Mouse (Mus musculus): ENCODE measurements at regions not wholly inside any gene's neighbourhood (a gene's known extent, or its start where the extent isn't known, plus 50 kb on each side); places are given as distances from the start of the nearest gene placed in this dataset.
A peak's percentile ranks its signal among the peaks of the same experiment; 100 is the strongest.

- Histone ChIP-seq H3K4me3 (ENCODE audit: low read depth, low read length) (no peak overlapping the region), H3K27ac (ENCODE audit: low read depth, low read length) (no peak overlapping the region), H3K9me3 (ENCODE audit: control insufficient read depth, low read length) (no peaks in the 10 kb centered on the region), H3K9ac (ENCODE audit: low read length) (no peak overlapping the region), H3K4me2 (ENCODE audit: low read depth, low read length, severe bottlenecking) (no peak overlapping the region), H3K36me3 (ENCODE audit: control insufficient read depth, insufficient read depth, low read length) (no peaks in the 10 kb centered on the region), H3K4me1 (replicated peaks; ENCODE audit: control insufficient read depth, insufficient read depth, low read length) (no peaks in the 10 kb centered on the region), H3K27me3 (ENCODE audit: control insufficient read depth, insufficient read depth, low read length) (no peaks in the 10 kb centered on the region)
- ATAC-seq (replicated peaks; ENCODE audit: low FRiP score), result no peak
- WGBS, result 83% methylated on average over 4 of the region's 4 CpGs
- no peak for DNase-seq (ENCODE audit: low spot score)
These were observed 296.4 kb downstream of the Gm16223 start for GRCm38 (mm10) chr5:42364116-42364515.

DNA sequence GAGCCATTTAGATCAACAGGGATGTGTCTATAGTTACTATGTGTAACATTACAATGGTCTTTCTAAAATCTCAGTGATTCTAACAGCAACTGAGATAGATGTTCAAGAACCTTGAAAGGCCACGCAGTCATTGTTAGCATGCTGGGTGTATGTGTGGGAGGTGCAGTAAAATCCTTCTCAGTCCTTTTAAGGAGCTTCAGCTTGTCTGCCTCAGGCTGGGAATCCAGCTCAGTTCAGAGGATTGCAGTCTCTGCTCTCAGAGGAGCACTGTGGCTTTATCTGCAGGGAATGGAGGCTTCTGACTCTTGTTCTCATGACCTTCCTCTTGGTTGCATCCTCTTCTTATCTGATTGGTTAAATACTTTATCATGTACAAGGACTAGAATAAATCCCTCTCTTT, 320.2 kb downstream of the Gm16223 start:
- 83% methylated on average over 1 of the region's 1 CpGs for WGBS
- Histone ChIP-seq H3K9me3 (ENCODE audit: control insufficient read depth, low read length) (no peaks in the 10 kb centered on the region), H3K27ac (ENCODE audit: low read depth, low read length) (no peak overlapping the region), H3K9ac (ENCODE audit: low read length) (no peak overlapping the region), H3K4me1 (replicated peaks; ENCODE audit: control insufficient read depth, insufficient read depth, low read length) (no peaks in the 10 kb centered on the region), H3K36me3 (ENCODE audit: control insufficient read depth, insufficient read depth, low read length) (no peaks in the 10 kb centered on the region), H3K4me2 (ENCODE audit: low read depth, low read length, severe bottlenecking) (no peak overlapping the region), H3K4me3 (ENCODE audit: low read depth, low read length) (no peak overlapping the region), H3K27me3 (ENCODE audit: control insufficient read depth, insufficient read depth, low read length) (no peaks in the 10 kb centered on the region)
- DNase-seq (ENCODE audit: low spot score) (no peak), ATAC-seq (replicated peaks; ENCODE audit: low FRiP score) (no peak)

DNA sequence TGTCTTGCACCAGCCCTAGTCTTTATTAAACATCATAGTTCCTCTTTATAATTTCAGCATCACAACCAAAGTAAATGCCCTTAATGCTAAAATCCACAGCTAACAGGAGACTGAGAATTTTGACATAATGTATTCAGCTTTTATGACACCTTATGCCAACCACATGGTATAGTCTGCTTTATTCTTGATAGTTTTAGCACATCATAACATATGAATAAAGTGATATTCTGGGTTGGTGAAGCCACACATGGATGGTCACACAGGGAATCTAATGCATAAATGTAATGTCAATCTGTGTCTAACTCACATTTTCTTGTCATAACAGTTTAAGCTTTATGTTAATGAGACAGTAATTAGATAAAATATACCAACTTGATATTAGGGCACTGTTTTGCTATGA, 328.9 kb downstream of the Gm16223 start:
- Histone ChIP-seq H3K27me3 (ENCODE audit: control insufficient read depth, insufficient read depth, low read length) (no peaks in the 10 kb centered on the region), H3K4me3 (ENCODE audit: low read depth, low read length) (no peak overlapping the region), H3K27ac (ENCODE audit: low read depth, low read length) (no peak overlapping the region), H3K9ac (ENCODE audit: low read length) (no peak overlapping the region), H3K4me1 (replicated peaks; ENCODE audit: control insufficient read depth, insufficient read depth, low read length) (no peaks in the 10 kb centered on the region), H3K36me3 (ENCODE audit: control insufficient read depth, insufficient read depth, low read length) (no peaks in the 10 kb centered on the region), H3K4me2 (ENCODE audit: low read depth, low read length, severe bottlenecking) (no peak overlapping the region), H3K9me3 (ENCODE audit: control insufficient read depth, low read length) (no peaks in the 10 kb centered on the region)
- ATAC-seq (replicated peaks; ENCODE audit: low FRiP score) (no peak), DNase-seq (ENCODE audit: low spot score) (no peak)

GRCm38 (mm10) chr5:42409981-42410380, 342.2 kb downstream of the Gm16223 start:
- no peaks in the 10 kb centered on the region for H3K27me3 ChIP-seq (ENCODE audit: control insufficient read depth, insufficient read depth, low read length)
- no peak for ATAC-seq (replicated peaks; ENCODE audit: low FRiP score)
- no peak for DNase-seq (ENCODE audit: low spot score)

GRCm38 (mm10) chr5:42412296-42412695, 344.5 kb downstream of the Gm16223 start:
- H3K4me1 ChIP-seq (replicated peaks; ENCODE audit: control insufficient read depth, insufficient read depth, low read length), result no peaks in the 10 kb centered on the region

More at GRCm38 (mm10) chr5:42409981-42410380, 342.2 kb downstream of the Gm16223 start:
- H3K36me3 ChIP-seq (ENCODE audit: control insufficient read depth, insufficient read depth, low read length), result no peaks in the 10 kb centered on the region
- H3K4me3 ChIP-seq (ENCODE audit: low read depth, low read length), result no peak overlapping the region
- H3K27ac ChIP-seq (ENCODE audit: low read depth, low read length), result no peak overlapping the region
- H3K4me1 ChIP-seq (replicated peaks; ENCODE audit: control insufficient read depth, insufficient read depth, low read length), result no peaks in the 10 kb centered on the region
- no peak overlapping the region for H3K4me2 ChIP-seq (ENCODE audit: low read depth, low read length, severe bottlenecking)
- no peak overlapping the region for H3K9ac ChIP-seq (ENCODE audit: low read length)
- H3K9me3 ChIP-seq (ENCODE audit: control insufficient read depth, low read length), result no peaks in the 10 kb centered on the region

DNA sequence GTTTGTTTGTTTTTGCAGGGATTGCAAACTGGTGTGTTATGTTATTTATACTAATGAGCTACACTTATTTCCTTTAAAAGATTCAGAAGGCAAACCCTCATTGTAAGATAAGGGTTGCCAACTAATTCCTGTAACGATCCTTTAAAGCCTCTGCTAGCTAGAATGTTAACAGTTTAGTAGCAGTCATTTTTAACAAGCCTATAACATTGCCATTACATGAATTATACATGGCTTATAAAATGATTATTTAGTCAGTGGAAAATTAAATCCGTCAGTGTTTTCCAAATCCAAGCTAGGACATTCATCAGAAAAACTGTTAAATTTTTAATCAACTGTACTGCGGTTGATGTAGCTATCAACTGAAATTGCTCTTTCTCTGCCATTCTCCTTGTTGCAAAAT, 358.1 kb downstream of the Gm16223 start:
- no peak for ATAC-seq (replicated peaks; ENCODE audit: low FRiP score)
- Histone ChIP-seq H3K4me1 (replicated peaks; ENCODE audit: control insufficient read depth, insufficient read depth, low read length) (no peaks in the 10 kb centered on the region), H3K36me3 (ENCODE audit: control insufficient read depth, insufficient read depth, low read length) (no peaks in the 10 kb centered on the region), H3K4me3 (ENCODE audit: low read depth, low read length) (no peak overlapping the region), H3K9me3 (ENCODE audit: control insufficient read depth, low read length) (no peaks in the 10 kb centered on the region), H3K9ac (ENCODE audit: low read length) (no peak overlapping the region), H3K27ac (ENCODE audit: low read depth, low read length) (no peak overlapping the region), H3K4me2 (ENCODE audit: low read depth, low read length, severe bottlenecking) (no peak overlapping the region), H3K27me3 (ENCODE audit: control insufficient read depth, insufficient read depth, low read length) (no peaks in the 10 kb centered on the region)
- 82% methylated on average over 3 of the region's 3 CpGs for WGBS
- DNase-seq (ENCODE audit: low spot score), result no peak

More at GRCm38 (mm10) chr5:42412296-42412695, 344.5 kb downstream of the Gm16223 start:
- ATAC-seq (replicated peaks; ENCODE audit: low FRiP score), result 0 out of 2 replicates have a peak, but pooled peaks have one; percentile 39
- no peak for DNase-seq (ENCODE audit: low spot score)
- H3K9me3 ChIP-seq (ENCODE audit: control insufficient read depth, low read length), result no peaks in the 10 kb centered on the region
- no peaks in the 10 kb centered on the region for H3K36me3 ChIP-seq (ENCODE audit: control insufficient read depth, insufficient read depth, low read length)
- no peak overlapping the region for H3K9ac ChIP-seq (ENCODE audit: low read length)
- H3K4me3 ChIP-seq (ENCODE audit: low read depth, low read length), result no peak overlapping the region
- 29% methylated on average over 1 of the region's 1 CpGs for WGBS
- no peaks in the 10 kb centered on the region for H3K27me3 ChIP-seq (ENCODE audit: control insufficient read depth, insufficient read depth, low read length)
- no peak overlapping the region for H3K27ac ChIP-seq (ENCODE audit: low read depth, low read length)
- H3K4me2 ChIP-seq (ENCODE audit: low read depth, low read length, severe bottlenecking), result no peak overlapping the region

DNA sequence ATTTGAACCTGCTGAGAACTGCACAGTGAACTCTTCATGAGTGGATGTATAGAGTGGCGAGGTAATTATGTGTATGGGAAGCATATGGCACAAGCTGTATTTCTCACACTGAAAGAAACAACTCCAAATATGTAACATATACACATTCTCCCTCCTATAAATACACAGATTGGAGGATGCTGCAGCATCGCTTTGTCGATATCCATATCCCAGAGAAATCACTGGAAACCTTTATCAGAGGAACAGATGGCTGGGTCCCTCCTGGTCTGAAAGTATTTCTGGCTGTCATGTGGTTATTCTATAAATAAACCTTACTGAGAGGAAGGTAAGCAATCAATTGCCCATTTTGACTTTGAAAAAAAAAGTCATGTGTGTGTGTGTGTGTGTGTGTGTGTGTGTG, 365.4 kb downstream of the Gm16223 start:
- no peak overlapping the region for H3K27ac ChIP-seq (ENCODE audit: low read depth, low read length)
- DNase-seq (ENCODE audit: low spot score), result no peak
- no peaks in the 10 kb centered on the region for H3K27me3 ChIP-seq (ENCODE audit: control insufficient read depth, insufficient read depth, low read length)
- no peak for ATAC-seq (replicated peaks; ENCODE audit: low FRiP score)
- no peak overlapping the region for H3K4me2 ChIP-seq (ENCODE audit: low read depth, low read length, severe bottlenecking)
- no peaks in the 10 kb centered on the region for H3K36me3 ChIP-seq (ENCODE audit: control insufficient read depth, insufficient read depth, low read length)
- WGBS, result 94% methylated on average over 3 of the region's 3 CpGs
- no peak overlapping the region for H3K9ac ChIP-seq (ENCODE audit: low read length)
- H3K4me1 ChIP-seq (replicated peaks; ENCODE audit: control insufficient read depth, insufficient read depth, low read length), result no peaks in the 10 kb centered on the region
- no peaks in the 10 kb centered on the region for H3K9me3 ChIP-seq (ENCODE audit: control insufficient read depth, low read length)
- H3K4me3 ChIP-seq (ENCODE audit: low read depth, low read length), result no peak overlapping the region

- no peaks in the 10 kb centered on the region for H3K9me3 ChIP-seq (ENCODE audit: control insufficient read depth, low read length)
- WGBS, result 95% methylated on average over 2 of the region's 2 CpGs
- no peaks in the 10 kb centered on the region for H3K27me3 ChIP-seq (ENCODE audit: control insufficient read depth, insufficient read depth, low read length)
- H3K4me1 ChIP-seq (replicated peaks; ENCODE audit: control insufficient read depth, insufficient read depth, low read length), result no peaks in the 10 kb centered on the region
- no peak for ATAC-seq (replicated peaks; ENCODE audit: low FRiP score)
- no peak overlapping the region for H3K27ac ChIP-seq (ENCODE audit: low read depth, low read length)
- no peaks in the 10 kb centered on the region for H3K36me3 ChIP-seq (ENCODE audit: control insufficient read depth, insufficient read depth, low read length)
- H3K9ac ChIP-seq (ENCODE audit: low read length), result no peak overlapping the region
- DNase-seq (ENCODE audit: low spot score), result no peak
- no peak overlapping the region for H3K4me2 ChIP-seq (ENCODE audit: low read depth, low read length, severe bottlenecking)
- no peak overlapping the region for H3K4me3 ChIP-seq (ENCODE audit: low read depth, low read length)
These were observed 380.9 kb downstream of the Gm16223 start for GRCm38 (mm10) chr5:42448644-42449043.

- no peaks in the 10 kb centered on the region for H3K27me3 ChIP-seq (ENCODE audit: control insufficient read depth, insufficient read depth, low read length)
- DNase-seq (ENCODE audit: low spot score) (no peak), ATAC-seq (replicated peaks; ENCODE audit: low FRiP score) (no peak)
- no peaks in the 10 kb centered on the region for H3K36me3 ChIP-seq (ENCODE audit: control insufficient read depth, insufficient read depth, low read length)
- no peak overlapping the region for H3K9ac ChIP-seq (ENCODE audit: low read length)
- H3K27ac ChIP-seq (ENCODE audit: low read depth, low read length), result no peak overlapping the region
- 90% methylated on average over 2 of the region's 2 CpGs for WGBS
- no peaks in the 10 kb centered on the region for H3K4me1 ChIP-seq (replicated peaks; ENCODE audit: control insufficient read depth, insufficient read depth, low read length)
- H3K9me3 ChIP-seq (ENCODE audit: control insufficient read depth, low read length), result no peaks in the 10 kb centered on the region
- H3K4me3 ChIP-seq (ENCODE audit: low read depth, low read length), result no peak overlapping the region
- H3K4me2 ChIP-seq (ENCODE audit: low read depth, low read length, severe bottlenecking), result no peak overlapping the region
These were observed 381.8 kb downstream of the Gm16223 start for GRCm38 (mm10) chr5:42449581-42449980.
